Mouse (Mus musculus): ENCODE results near the gene Xlr4c. TPM values are rescaled to one million over a fixed set of nuclear protein-coding genes. Genes with fewer than 3 reads are reported as not detected.
A peak's percentile ranks its signal among the peaks of the same experiment; 100 is the strongest.
"Not testable (repeated sequence)": the region's sequence is repeated elsewhere in the genome, so short reads cannot be mapped to it uniquely, and the experiment has no call there.

The Xlr4c gene
- polyA plus RNA-seq (2015; fragmentation: Nextera tagmentation; extraction: Ambion mirVana) = 0.39 and 1.8 TPM in 2 replicates

DNA sequence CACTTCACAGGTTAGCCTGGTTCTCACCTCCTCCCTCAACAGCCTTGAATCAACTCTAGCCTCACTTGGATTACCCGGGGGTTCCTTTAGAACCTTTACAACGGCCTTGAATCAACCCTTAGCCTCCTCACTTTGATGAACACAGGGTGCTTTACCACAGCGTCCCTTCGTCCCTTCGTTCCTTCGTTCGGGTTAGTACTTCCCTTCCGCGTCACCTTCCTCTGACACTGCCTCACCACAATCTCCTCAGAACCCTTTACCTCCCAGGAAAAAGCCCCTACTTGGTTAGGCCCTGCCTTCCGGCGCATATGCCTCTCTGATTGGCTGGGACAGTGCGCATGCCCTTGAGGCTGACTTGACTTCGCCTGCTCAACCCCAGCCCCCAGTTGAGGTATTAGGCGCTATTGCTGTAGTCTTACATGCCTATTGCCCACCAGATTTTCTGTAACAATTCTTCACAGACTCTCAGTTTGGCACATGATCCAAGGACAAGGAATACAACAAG lies at the start of gene Xlr4c:
Gene Xlr4c, minus strand, starts transcription at position 310 of the 505 bp plus-strand sequence.
- not testable (repeated sequence) for H3K4me2 ChIP-seq (ENCODE audit: low read depth, low read length)

DNA sequence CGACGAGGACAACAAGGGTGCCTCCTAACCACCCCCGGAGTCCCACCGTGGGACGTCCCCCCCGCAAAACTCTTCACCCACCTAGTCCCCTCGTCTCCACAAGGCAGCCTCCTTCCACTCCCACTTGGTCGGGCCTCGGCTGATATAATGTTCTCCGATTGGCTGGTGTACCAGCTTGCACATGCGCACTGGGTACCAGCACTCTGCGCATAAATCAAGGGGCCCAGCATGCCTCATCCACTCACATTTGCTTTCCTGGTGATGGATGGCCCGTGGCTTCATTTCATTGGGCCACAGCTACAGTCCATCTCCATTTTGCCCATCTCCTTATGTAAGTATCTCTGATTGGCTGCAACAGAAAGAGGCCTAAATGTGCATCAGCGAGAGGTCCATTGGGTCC lies 22.3 kb upstream of the Xlr4c start, which contains the start of gene Xlr3c:
Gene Xlr3c, minus strand, starts transcription at position 121 of the 400 bp plus-strand sequence.
- H3K4me1 ChIP-seq (ENCODE audit: control insufficient read depth, insufficient read depth, low read length) = not testable (repeated sequence)

More for the DNA sequence above, at the start of gene Xlr4c:
- H3K36me3 ChIP-seq (ENCODE audit: control insufficient read depth, insufficient read depth); H3K4me3 ChIP-seq (ENCODE audit: low read length); H3K9ac ChIP-seq (ENCODE audit: low read length); H3K27me3 ChIP-seq (ENCODE audit: control insufficient read depth, insufficient read depth, low read length); H3K9me3 ChIP-seq (replicated peaks; ENCODE audit: control insufficient read depth, low read length); ATAC-seq (replicated peaks; ENCODE audit: extremely low read depth, insufficient read depth, low FRiP score); H3K4me1 ChIP-seq (ENCODE audit: control insufficient read depth, insufficient read depth, low read length); H3K27ac ChIP-seq (ENCODE audit: low read length): not testable (repeated sequence)
- WGBS = 73% methylated on average over 14 of the region's 14 CpGs

GRCm38 (mm10) chrX:73262428-73262827 lies 19.5 kb upstream of the Xlr4c start:
- H3K36me3 ChIP-seq (ENCODE audit: control insufficient read depth, insufficient read depth); H3K4me1 ChIP-seq (ENCODE audit: control insufficient read depth, insufficient read depth, low read length); H3K9me3 ChIP-seq (replicated peaks; ENCODE audit: control insufficient read depth, low read length); ATAC-seq (replicated peaks; ENCODE audit: extremely low read depth, insufficient read depth, low FRiP score); H3K27ac ChIP-seq (ENCODE audit: low read length); H3K4me2 ChIP-seq (ENCODE audit: low read depth, low read length); H3K9ac ChIP-seq (ENCODE audit: low read length); H3K27me3 ChIP-seq (ENCODE audit: control insufficient read depth, insufficient read depth, low read length); H3K4me3 ChIP-seq (ENCODE audit: low read length): not testable (repeated sequence)
- WGBS = 87% methylated on average over 1 of the region's 2 CpGs

More for the DNA sequence above, 22.3 kb upstream of the Xlr4c start, which contains the start of gene Xlr3c:
- H3K9ac ChIP-seq (ENCODE audit: low read length); H3K27ac ChIP-seq (ENCODE audit: low read length); H3K27me3 ChIP-seq (ENCODE audit: control insufficient read depth, insufficient read depth, low read length); H3K4me3 ChIP-seq (ENCODE audit: low read length); H3K36me3 ChIP-seq (ENCODE audit: control insufficient read depth, insufficient read depth); H3K4me2 ChIP-seq (ENCODE audit: low read depth, low read length); H3K9me3 ChIP-seq (replicated peaks; ENCODE audit: control insufficient read depth, low read length); ATAC-seq (replicated peaks; ENCODE audit: extremely low read depth, insufficient read depth, low FRiP score): not testable (repeated sequence)
- WGBS = 81% methylated on average over 14 of the region's 14 CpGs

- H3K27me3 ChIP-seq (ENCODE audit: control insufficient read depth, insufficient read depth, low read length) = no peaks in the 10 kb centered on the region
- H3K36me3 ChIP-seq (ENCODE audit: control insufficient read depth, insufficient read depth) = no peaks in the 10 kb centered on the region
- H3K4me2 ChIP-seq (ENCODE audit: low read depth, low read length) = peak overlapping the region; percentile 64
- WGBS = 31% methylated on average over 3 of the region's 3 CpGs
- no peak for ATAC-seq (replicated peaks; ENCODE audit: extremely low read depth, insufficient read depth, low FRiP score)
- peaks cover 5% of the 10 kb centered on the region; the same call in 1 of the 2 replicates for H3K4me1 ChIP-seq (ENCODE audit: control insufficient read depth, insufficient read depth, low read length)
- H3K9ac ChIP-seq (ENCODE audit: low read length) = peak overlapping the region; percentile 78
- H3K27ac ChIP-seq (ENCODE audit: low read length) = no peak overlapping the region; the same call in 1 of the 2 replicates
- no peaks in the 10 kb centered on the region for H3K9me3 ChIP-seq (replicated peaks; ENCODE audit: control insufficient read depth, low read length)
- peak overlapping the region; percentile 71 for H3K4me3 ChIP-seq (ENCODE audit: low read length)
These were observed 13.6 kb downstream of the Xlr4c start for GRCm38 (mm10) chrX:73229288-73229687.

- no peaks in the 10 kb centered on the region for H3K27me3 ChIP-seq (ENCODE audit: control insufficient read depth, insufficient read depth, low read length)
- H3K4me3 ChIP-seq (ENCODE audit: low read length) = peak overlapping the region; percentile 71
- no peaks in the 10 kb centered on the region for H3K36me3 ChIP-seq (ENCODE audit: control insufficient read depth, insufficient read depth)
- H3K9ac ChIP-seq (ENCODE audit: low read length) = peak overlapping the region; percentile 78
- no peaks in the 10 kb centered on the region for H3K9me3 ChIP-seq (replicated peaks; ENCODE audit: control insufficient read depth, low read length)
- ATAC-seq (replicated peaks; ENCODE audit: extremely low read depth, insufficient read depth, low FRiP score) = peak; percentile 63
- 9% methylated on average over 47 of the region's 51 CpGs for WGBS
- H3K27ac ChIP-seq (ENCODE audit: low read length) = peak overlapping the region; percentile 93
- H3K4me2 ChIP-seq (ENCODE audit: low read depth, low read length) = peak overlapping the region; percentile 64
- H3K4me1 ChIP-seq (ENCODE audit: control insufficient read depth, insufficient read depth, low read length) = peaks cover 5% of the 10 kb centered on the region; the same call in 1 of the 2 replicates
These were observed 14.2 kb downstream of the Xlr4c start for GRCm38 (mm10) chrX:73228606-73229214.

DNA sequence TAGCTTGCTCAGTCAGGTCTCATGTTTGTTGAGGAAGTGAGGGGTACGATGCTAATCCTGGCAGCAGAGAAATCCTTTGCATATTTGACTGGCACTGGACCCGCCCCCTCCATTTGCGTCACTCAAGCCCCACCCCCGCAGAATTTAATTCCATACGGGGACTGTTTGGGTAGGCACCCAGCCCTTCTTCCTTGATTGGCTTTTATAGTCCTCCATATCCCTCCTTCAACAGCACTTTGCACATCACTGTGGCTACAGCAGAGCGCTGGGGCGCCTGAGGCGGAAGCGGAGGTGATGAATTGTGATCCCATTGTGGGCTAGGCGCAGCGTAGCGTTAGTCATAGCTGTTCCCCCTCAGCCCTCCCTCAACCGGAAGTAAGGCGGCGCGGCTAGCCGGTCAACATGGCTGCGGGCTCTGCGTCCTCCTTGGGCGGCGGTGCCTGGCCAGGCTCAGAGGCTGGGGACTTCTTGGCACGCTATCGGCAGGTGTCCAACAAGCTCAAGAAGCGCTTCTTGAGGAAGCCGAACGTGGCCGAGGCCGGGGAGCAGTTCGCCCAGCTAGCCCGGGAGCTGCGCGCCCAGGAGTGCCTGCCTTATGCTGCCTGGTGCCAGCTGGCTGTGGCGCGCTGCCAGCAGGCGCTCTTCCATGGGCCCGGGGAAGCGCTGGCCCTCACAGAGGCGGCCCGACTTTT lies 14.9 kb downstream of the Xlr4c start, which contains the start of gene F8a:
Gene F8a, plus strand, starts transcription at position 378 of the 692 bp plus-strand sequence.
- Histone ChIP-seq H3K36me3 (ENCODE audit: control insufficient read depth, insufficient read depth) (no peaks in the 10 kb centered on the region), H3K9me3 (replicated peaks; ENCODE audit: control insufficient read depth, low read length) (no peaks in the 10 kb centered on the region), H3K4me1 (ENCODE audit: control insufficient read depth, insufficient read depth, low read length) (peaks cover 5% of the 10 kb centered on the region; the same call in 1 of the 2 replicates), H3K4me2 (ENCODE audit: low read depth, low read length) (peak within 1 kb of the TSS; percentile 64), H3K4me3 (ENCODE audit: low read length) (peak within 1 kb of the TSS; percentile 71), H3K27me3 (ENCODE audit: control insufficient read depth, insufficient read depth, low read length) (no peaks in the 10 kb centered on the region), H3K9ac (ENCODE audit: low read length) (peak within 1 kb of the TSS; percentile 78), H3K27ac (ENCODE audit: low read length) (peak within 1 kb of the TSS; percentile 93)
- WGBS = 10% methylated on average over 38 of the region's 39 CpGs
- peak; percentile 95 for ATAC-seq (replicated peaks; ENCODE audit: extremely low read depth, insufficient read depth, low FRiP score)

DNA sequence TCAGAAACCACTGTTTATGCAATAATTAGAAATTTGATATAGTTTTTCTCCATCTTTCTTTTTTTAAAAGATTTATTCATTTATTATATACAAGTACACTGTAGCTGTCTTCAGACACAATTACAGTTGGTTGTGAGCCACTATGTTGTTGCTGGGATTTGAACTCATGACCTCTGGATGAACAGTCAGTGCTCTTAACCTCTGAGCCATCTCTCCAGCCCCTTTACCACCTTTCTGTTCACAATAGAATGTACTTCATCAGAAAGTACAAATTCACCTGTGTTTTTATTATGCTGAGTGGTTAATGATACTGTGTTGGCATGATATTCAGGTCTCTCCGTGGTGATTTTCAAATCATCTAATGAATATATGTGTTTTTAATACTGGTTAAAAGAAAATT lies 17.6 kb downstream of the Xlr4c start:
- H3K36me3 ChIP-seq (ENCODE audit: control insufficient read depth, insufficient read depth) = no peaks in the 10 kb centered on the region
- no peak overlapping the region for H3K9ac ChIP-seq (ENCODE audit: low read length)
- H3K4me1 ChIP-seq (ENCODE audit: control insufficient read depth, insufficient read depth, low read length) = peaks cover 5% of the 10 kb centered on the region; the same call in 1 of the 2 replicates
- no peak overlapping the region for H3K27ac ChIP-seq (ENCODE audit: low read length)
- no peaks in the 10 kb centered on the region for H3K27me3 ChIP-seq (ENCODE audit: control insufficient read depth, insufficient read depth, low read length)
- no peak overlapping the region for H3K4me3 ChIP-seq (ENCODE audit: low read length)
- H3K4me2 ChIP-seq (ENCODE audit: low read depth, low read length) = no peak overlapping the region
- H3K9me3 ChIP-seq (replicated peaks; ENCODE audit: control insufficient read depth, low read length) = no peaks in the 10 kb centered on the region
- no peak for ATAC-seq (replicated peaks; ENCODE audit: extremely low read depth, insufficient read depth, low FRiP score)
- WGBS = 41% methylated on average over 1 of the region's 1 CpGs

DNA sequence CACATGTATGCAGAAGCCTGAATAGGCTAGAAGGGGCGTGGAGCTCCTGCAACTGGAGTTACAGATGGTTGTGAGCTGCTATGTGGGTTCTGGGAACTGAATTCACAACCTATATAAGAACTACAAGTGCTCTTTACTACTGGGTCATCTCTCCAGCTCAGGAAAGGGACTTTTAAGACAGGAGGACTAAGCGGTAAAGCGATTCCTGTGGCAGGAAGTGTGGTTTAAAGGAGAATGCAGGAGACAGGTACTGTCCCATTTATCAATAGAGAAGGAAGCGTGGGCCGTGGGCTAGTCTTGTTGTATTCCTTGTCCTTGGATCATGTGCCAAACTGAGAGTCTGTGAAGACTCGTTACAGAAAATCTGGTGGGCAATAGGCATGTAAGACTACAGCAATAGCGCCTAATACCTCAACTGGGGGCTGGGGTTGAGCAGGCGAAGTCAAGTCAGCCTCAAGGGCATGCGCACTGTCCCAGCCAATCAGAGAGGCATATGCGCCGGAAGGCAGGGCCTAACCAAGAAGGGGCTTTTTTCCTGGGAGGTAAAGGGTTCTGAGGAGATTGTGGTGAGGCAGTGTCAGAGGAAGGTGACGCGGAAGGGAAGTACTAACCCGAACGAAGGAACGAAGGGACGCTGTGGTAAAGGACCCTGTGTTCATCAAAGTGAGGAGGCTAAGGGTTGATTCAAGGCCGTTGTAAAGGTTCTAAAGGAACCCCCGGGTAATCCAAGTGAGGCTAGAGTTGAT lies 28.9 kb downstream of the Xlr4c start, which contains the start of gene Xlr4b:
Gene Xlr4b, plus strand, starts transcription at position 515 of the 746 bp plus-strand sequence.
- H3K4me2 ChIP-seq (ENCODE audit: low read depth, low read length); ATAC-seq (replicated peaks; ENCODE audit: extremely low read depth, insufficient read depth, low FRiP score); H3K36me3 ChIP-seq (ENCODE audit: control insufficient read depth, insufficient read depth); H3K4me3 ChIP-seq (ENCODE audit: low read length); H3K27me3 ChIP-seq (ENCODE audit: control insufficient read depth, insufficient read depth, low read length); H3K27ac ChIP-seq (ENCODE audit: low read length); H3K4me1 ChIP-seq (ENCODE audit: control insufficient read depth, insufficient read depth, low read length); H3K9ac ChIP-seq (ENCODE audit: low read length); H3K9me3 ChIP-seq (replicated peaks; ENCODE audit: control insufficient read depth, low read length): not testable (repeated sequence)
- 66% methylated on average over 12 of the region's 19 CpGs for WGBS
